Mouse (Mus musculus): ENCODE results near the gene Ripor3. TPM values are rescaled to one million over a fixed set of nuclear protein-coding genes. Genes with fewer than 3 reads are reported as not detected.

Ripor3 gene
- polyA plus RNA-seq, 1 experiment: 5.3 TPM

GRCm38 (mm10) chr2:168003431-168003830, 7.0 kb downstream of the Ripor3 start:
- 85% methylated on average over 12 of the region's 12 CpGs for WGBS
- H3K36me3 ChIP-seq (ENCODE audit: control insufficient read depth, insufficient read depth, low read length): no peaks in the 10 kb centered on the region
- H3K4me1 ChIP-seq (ENCODE audit: control insufficient read depth, insufficient read depth, insufficient read length, low read length): peaks cover 24% of the 10 kb centered on the region
- no peak overlapping the region for H3K27ac ChIP-seq (ENCODE audit: insufficient read depth, low read depth, low read length)
- H3K4me3 ChIP-seq (ENCODE audit: low read depth, low read length): no peak overlapping the region
- no peak for TF ChIP-seq POLR2A (IDR thresholded peaks at IDR 0.05; ENCODE audit: low read depth, low read length)
- no peak for TF ChIP-seq CTCF (IDR thresholded peaks at IDR 0.05; ENCODE audit: extremely low read depth, insufficient read length, insufficient replicate concordance, low read depth, low read length)
- no peaks in the 10 kb centered on the region for H3K27me3 ChIP-seq (ENCODE audit: control insufficient read depth, insufficient read depth, low read length)

GRCm38 (mm10) chr2:168002884-168003283, 7.5 kb downstream of the Ripor3 start:
- no peak overlapping the region for H3K27ac ChIP-seq (ENCODE audit: insufficient read depth, low read depth, low read length)

DNA sequence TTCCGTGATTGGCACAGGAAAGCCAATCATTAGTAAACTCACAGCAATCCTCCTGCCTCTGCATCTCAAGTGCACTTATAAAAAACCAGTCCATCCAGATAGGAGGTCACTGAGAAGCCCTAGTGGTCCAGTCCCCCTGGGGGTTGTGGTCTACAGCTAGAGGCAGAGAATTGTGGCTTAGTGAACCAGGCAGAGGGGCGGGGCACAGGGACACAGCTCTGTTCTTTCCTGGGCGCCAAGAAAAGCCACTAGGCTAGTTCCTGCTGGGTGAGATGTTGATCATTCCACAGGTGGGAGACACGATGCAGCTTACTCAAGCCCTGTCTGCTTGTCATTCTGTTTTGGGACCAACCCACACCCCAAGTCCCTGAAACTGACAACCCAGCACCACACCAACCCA, 8.2 kb downstream of the Ripor3 start:
- Histone ChIP-seq H3K36me3 (ENCODE audit: control insufficient read depth, insufficient read depth, low read length) (no peaks in the 10 kb centered on the region), H3K27ac (ENCODE audit: insufficient read depth, low read depth, low read length) (no peak overlapping the region), H3K4me3 (ENCODE audit: low read depth, low read length) (no peak overlapping the region), H3K4me1 (ENCODE audit: control insufficient read depth, insufficient read depth, insufficient read length, low read length) (peaks cover 28% of the 10 kb centered on the region), H3K27me3 (ENCODE audit: control insufficient read depth, insufficient read depth, low read length) (no peaks in the 10 kb centered on the region)
- 52% methylated on average over 4 of the region's 4 CpGs for WGBS
- TF ChIP-seq POLR2A (IDR thresholded peaks at IDR 0.05; ENCODE audit: low read depth, low read length) (no peak), CTCF (IDR thresholded peaks at IDR 0.05; ENCODE audit: extremely low read depth, insufficient read length, insufficient replicate concordance, low read depth, low read length) (no peak)

More at GRCm38 (mm10) chr2:168002884-168003283, 7.5 kb downstream of the Ripor3 start:
- no peaks in the 10 kb centered on the region for H3K27me3 ChIP-seq (ENCODE audit: control insufficient read depth, insufficient read depth, low read length)
- 84% methylated on average over 2 of the region's 2 CpGs for WGBS
- TF ChIP-seq POLR2A (IDR thresholded peaks at IDR 0.05; ENCODE audit: low read depth, low read length) (no peak), CTCF (IDR thresholded peaks at IDR 0.05; ENCODE audit: extremely low read depth, insufficient read length, insufficient replicate concordance, low read depth, low read length) (no peak)
- H3K4me1 ChIP-seq (ENCODE audit: control insufficient read depth, insufficient read depth, insufficient read length, low read length): peaks cover 24% of the 10 kb centered on the region
- no peaks in the 10 kb centered on the region for H3K36me3 ChIP-seq (ENCODE audit: control insufficient read depth, insufficient read depth, low read length)
- H3K4me3 ChIP-seq (ENCODE audit: low read depth, low read length): no peak overlapping the region

GRCm38 (mm10) chr2:167999145-167999743, 11.2 kb downstream of the Ripor3 start:
- 95% methylated on average over 3 of the region's 3 CpGs for WGBS
- H3K4me3 ChIP-seq (ENCODE audit: low read depth, low read length): no peak overlapping the region
- no peak for TF ChIP-seq POLR2A (IDR thresholded peaks at IDR 0.05; ENCODE audit: low read depth, low read length)
- TF ChIP-seq CTCF (IDR thresholded peaks at IDR 0.05; ENCODE audit: extremely low read depth, insufficient read length, insufficient replicate concordance, low read depth, low read length): no peak

DNA sequence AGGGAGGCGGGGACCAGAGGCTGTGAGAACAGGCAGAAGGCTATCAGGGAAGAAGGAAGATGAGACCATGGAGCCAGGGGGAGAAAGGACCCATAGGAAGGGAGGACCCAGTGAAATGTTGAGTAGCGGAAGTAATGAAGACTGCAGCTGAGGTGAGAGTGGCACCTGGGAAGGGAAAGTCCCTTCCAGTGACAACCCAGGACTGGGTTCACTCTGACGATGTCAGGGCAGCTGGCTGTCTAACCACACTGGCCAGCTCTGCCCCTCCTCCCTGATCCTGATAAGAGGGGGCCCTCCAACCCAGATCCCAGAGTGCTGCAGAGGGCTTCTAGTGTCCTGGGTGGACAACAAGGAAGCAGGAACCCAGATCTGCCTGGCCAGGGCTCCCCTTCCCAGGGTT, 12.9 kb downstream of the Ripor3 start:
- H3K36me3 ChIP-seq (ENCODE audit: control insufficient read depth, insufficient read depth, low read length): no peaks in the 10 kb centered on the region
- H3K27me3 ChIP-seq (ENCODE audit: control insufficient read depth, insufficient read depth, low read length): no peaks in the 10 kb centered on the region
- TF ChIP-seq CTCF (IDR thresholded peaks at IDR 0.05; ENCODE audit: extremely low read depth, insufficient read length, insufficient replicate concordance, low read depth, low read length) (no peak), POLR2A (IDR thresholded peaks at IDR 0.05; ENCODE audit: low read depth, low read length) (no peak)
- no peak overlapping the region for H3K27ac ChIP-seq (ENCODE audit: insufficient read depth, low read depth, low read length)
- H3K4me3 ChIP-seq (ENCODE audit: low read depth, low read length): no peak overlapping the region
- 18% methylated on average over 2 of the region's 3 CpGs for WGBS
- peaks cover 8% of the 10 kb centered on the region; the same call in 1 of the 2 replicates for H3K4me1 ChIP-seq (ENCODE audit: control insufficient read depth, insufficient read depth, insufficient read length, low read length)

More at GRCm38 (mm10) chr2:167999145-167999743, 11.2 kb downstream of the Ripor3 start:
- no peak overlapping the region for H3K27ac ChIP-seq (ENCODE audit: insufficient read depth, low read depth, low read length)
- H3K36me3 ChIP-seq (ENCODE audit: control insufficient read depth, insufficient read depth, low read length): no peaks in the 10 kb centered on the region
- H3K4me1 ChIP-seq (ENCODE audit: control insufficient read depth, insufficient read depth, insufficient read length, low read length): peaks cover 4% of the 10 kb centered on the region; the same call in 1 of the 2 replicates
- H3K27me3 ChIP-seq (ENCODE audit: control insufficient read depth, insufficient read depth, low read length): no peaks in the 10 kb centered on the region

DNA sequence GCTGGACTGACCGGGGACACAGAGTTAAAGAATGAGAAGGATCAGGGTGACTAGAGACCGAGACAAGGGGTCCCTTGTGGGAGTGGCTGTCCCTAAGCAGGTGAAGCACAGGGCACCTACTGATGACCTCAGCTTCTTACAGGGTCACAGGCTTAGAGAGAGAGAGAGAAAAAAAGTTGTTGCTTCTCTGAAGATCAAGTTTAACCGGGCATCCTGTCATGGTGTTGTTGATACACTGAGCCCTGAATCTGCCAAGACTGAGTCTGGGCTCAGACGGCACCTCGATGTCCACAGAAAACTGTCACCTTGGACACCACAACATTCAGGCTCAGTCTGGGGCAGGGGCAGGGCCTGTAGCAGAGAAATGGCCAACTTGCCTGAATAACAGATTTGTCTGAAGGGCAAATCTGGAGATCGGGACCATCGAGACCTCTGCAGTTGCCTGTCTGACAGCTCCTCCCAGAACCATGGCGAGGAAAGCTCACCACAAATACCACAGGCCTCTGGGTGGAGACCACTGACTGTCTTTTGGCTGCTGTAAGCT, 13.7 kb downstream of the Ripor3 start:
- WGBS: 77% methylated on average over 8 of the region's 8 CpGs
- Histone ChIP-seq H3K4me1 (ENCODE audit: control insufficient read depth, insufficient read depth, insufficient read length, low read length) (peaks cover 8% of the 10 kb centered on the region; the same call in 1 of the 2 replicates), H3K27me3 (ENCODE audit: control insufficient read depth, insufficient read depth, low read length) (no peaks in the 10 kb centered on the region), H3K27ac (ENCODE audit: insufficient read depth, low read depth, low read length) (no peak overlapping the region), H3K4me3 (ENCODE audit: low read depth, low read length) (no peak overlapping the region), H3K36me3 (ENCODE audit: control insufficient read depth, insufficient read depth, low read length) (no peaks in the 10 kb centered on the region)
- TF ChIP-seq POLR2A (IDR thresholded peaks at IDR 0.05; ENCODE audit: low read depth, low read length) (no peak), CTCF (IDR thresholded peaks at IDR 0.05; ENCODE audit: extremely low read depth, insufficient read length, insufficient replicate concordance, low read depth, low read length) (no peak)

DNA sequence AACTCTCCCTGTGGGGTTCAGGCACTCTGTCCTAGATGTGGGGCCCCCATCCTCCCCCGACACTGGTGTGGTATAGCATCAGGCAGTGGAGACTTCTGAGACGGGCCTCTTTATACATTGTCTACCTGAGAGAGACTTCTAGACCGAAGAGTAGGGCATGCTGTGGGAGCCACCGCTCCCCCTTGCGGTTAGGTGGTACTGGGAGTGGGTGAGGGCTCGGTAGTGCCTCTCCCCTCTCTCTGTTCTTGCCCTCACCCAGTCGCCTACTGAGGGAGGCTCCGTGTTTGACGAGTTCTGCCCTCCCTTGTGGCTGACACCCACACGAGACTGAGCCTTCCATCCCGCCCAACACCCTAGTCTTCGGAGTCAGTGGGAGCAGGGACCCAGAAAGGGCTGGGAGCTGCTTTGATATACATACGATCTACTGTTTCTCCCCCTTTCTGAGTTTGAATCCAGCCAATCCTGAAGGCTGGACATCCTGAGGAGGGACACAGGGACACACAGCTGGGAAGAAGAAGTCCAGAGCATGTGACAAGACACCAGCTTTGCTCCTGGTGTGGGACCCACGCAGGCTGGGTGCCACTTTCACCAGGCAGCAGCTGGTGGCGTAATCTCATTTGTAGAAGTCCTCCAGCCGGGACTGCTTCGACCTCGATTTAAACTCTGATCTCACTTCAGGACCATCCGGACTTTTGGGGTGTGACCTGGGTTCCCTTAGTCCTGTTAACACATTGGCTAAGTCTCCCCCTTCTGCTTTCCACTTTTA, 14.4 kb downstream of the Ripor3 start:
- no peak overlapping the region for H3K27ac ChIP-seq (ENCODE audit: insufficient read depth, low read depth, low read length)
- H3K4me1 ChIP-seq (ENCODE audit: control insufficient read depth, insufficient read depth, insufficient read length, low read length): peaks cover 8% of the 10 kb centered on the region; the same call in 1 of the 2 replicates
- TF ChIP-seq POLR2A (IDR thresholded peaks at IDR 0.05; ENCODE audit: low read depth, low read length) (no peak), CTCF (IDR thresholded peaks at IDR 0.05; ENCODE audit: extremely low read depth, insufficient read length, insufficient replicate concordance, low read depth, low read length) (no peak)
- H3K27me3 ChIP-seq (ENCODE audit: control insufficient read depth, insufficient read depth, low read length): no peaks in the 10 kb centered on the region
- no peaks in the 10 kb centered on the region for H3K36me3 ChIP-seq (ENCODE audit: control insufficient read depth, insufficient read depth, low read length)
- 71% methylated on average over 19 of the region's 19 CpGs for WGBS
- no peak overlapping the region for H3K4me3 ChIP-seq (ENCODE audit: low read depth, low read length)
